Mouse (Mus musculus) cortical plate, adult 2 months (tissue): ENCODE data around the gene Cd300lf.
A peak's percentile ranks its signal among the peaks of the same experiment; 100 is the strongest.

ENCODE experiments used
- CTCF ChIP-seq: fragments of 200-500 bp; IDR thresholded peaks from 2 replicates; pipeline ENCODE4 v1.5.1; 2011; ENCODE audit warnings: mild to moderate bottlenecking, control low read depth, low read length; ENCODE audit not compliant: insufficient read depth; ENCODE audit errors: extremely low read depth
- POLR2A ChIP-seq: fragments of 200-500 bp; IDR thresholded peaks from 2 replicates; pipeline ENCODE4 v1.6.1; 2011; ENCODE audit warnings: mild to moderate bottlenecking, low read length, control low read depth; ENCODE audit not compliant: insufficient read depth; ENCODE audit errors: extremely low read depth

GRCm38 (mm10) chr11:115083376-115084139 is 50.2 kb downstream of the Cd300lf start:
- TF ChIP-seq CTCF (peak; percentile 89), POLR2A (no peak)
